Mouse (Mus musculus): ENCODE measurements around the gene Abhd10.

DNA sequence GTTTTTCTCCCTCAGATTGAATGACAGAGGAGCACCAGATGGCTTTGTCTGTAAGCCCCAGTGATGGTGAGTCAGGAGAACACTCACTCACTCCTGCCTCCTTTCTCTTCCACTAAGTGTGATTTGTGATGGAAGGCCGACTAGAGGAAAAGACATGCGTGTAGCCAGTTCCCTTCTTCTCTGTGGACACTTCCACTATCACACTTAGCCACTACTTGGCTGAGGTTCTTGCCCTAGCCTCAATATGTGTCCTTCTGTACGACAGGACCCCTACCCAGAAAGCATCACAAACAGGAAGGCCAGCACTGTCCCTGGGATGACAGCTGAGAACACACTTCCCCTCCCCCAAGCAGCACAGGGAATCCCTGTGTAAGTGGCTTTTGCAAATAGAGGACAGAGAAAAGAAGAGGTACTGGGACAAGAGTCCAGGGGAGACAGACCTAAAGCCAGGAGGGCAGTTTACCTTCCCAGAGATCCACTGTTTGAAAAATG, 20.2 kb downstream of the Abhd10 start:
- TF ChIP-seq CTCF (IDR thresholded peaks at IDR 0.05; ENCODE audit: borderline replicate concordance, insufficient read depth, low read depth, low read length) (no peak), POLR2A (IDR thresholded peaks at IDR 0.05; ENCODE audit: borderline replicate concordance, insufficient read depth, low read length) (peak; percentile 20; the same call in 1 of the 2 replicates)
